Mouse (Mus musculus) olfactory bulb, adult 2 months (tissue): Measurements from ENCODE around the gene Cd47.

Experiments used
- CTCF ChIP-seq: fragments of 200-500 bp; IDR thresholded peaks from 2 replicates; pipeline ENCODE4 v1.5.1; 2012; ENCODE audit warnings: low read depth, mild to moderate bottlenecking, low read length, moderate library complexity; ENCODE audit not compliant: insufficient read depth
- POLR2A ChIP-seq: fragments of 200-500 bp; IDR thresholded peaks from 2 replicates; pipeline ENCODE4 v1.6.1; 2012; ENCODE audit warnings: mild to moderate bottlenecking, low read depth, low read length, moderate library complexity; ENCODE audit not compliant: insufficient read depth

GRCm38 (mm10) chr16:49793596-49793995 is 6.7 kb upstream of the Cd47 start:
- TF ChIP-seq CTCF (no peak), POLR2A (no peak)
